Mouse (Mus musculus) bone marrow macrophage, adult 2 months (primary cell): ENCODE results near the gene Ppara.

ENCODE experiments used
- CTCF ChIP-seq: IDR thresholded peaks from 2 replicates; pipeline ENCODE4 v1.5.1; 2012; ENCODE audit warnings: low read depth, mild to moderate bottlenecking, low read length, moderate library complexity
- POLR2A ChIP-seq: IDR thresholded peaks from 2 replicates; pipeline ENCODE4 v1.6.1; 2012; ENCODE audit warnings: mild to moderate bottlenecking, low read depth, low read length, borderline replicate concordance

- TF ChIP-seq CTCF (no peak), POLR2A (no peak)
These were observed 18.2 kb upstream of the Ppara start for GRCm38 (mm10) chr15:85716591-85716990.
